Mouse (Mus musculus) liver, embryonic 14.5 days (tissue): Measurements from ENCODE around the gene Gpx4.

Experiments
- CTCF ChIP-seq: IDR thresholded peaks from 2 replicates; pipeline ENCODE4 v1.5.1; 2016; ENCODE audit warnings: antibody characterized with exemption, low read depth, control low read depth
- EP300 ChIP-seq: IDR thresholded peaks from 2 replicates; pipeline ENCODE4 v1.6.1; 2016; ENCODE audit warnings: antibody characterized with exemption, low read depth

DNA sequence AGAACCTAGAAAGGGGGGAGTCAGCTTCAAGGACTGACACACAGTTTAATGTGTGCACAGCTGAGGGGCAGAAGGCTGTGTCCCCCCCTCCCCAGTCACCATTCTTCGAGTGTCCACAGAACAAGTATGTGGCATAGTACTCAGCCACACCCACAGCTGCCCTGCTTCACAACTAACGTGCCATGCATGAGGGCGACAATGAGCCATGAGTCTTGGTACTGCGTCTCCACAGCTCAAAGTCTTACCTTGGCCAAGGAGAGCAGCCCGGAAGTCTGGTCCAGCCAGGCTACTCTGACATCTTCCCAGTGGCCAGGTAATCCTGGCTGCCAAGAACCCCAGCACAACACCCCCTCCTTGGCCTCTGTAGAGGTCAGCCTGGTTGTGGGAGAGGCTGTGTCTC, 45.7 kb downstream of the Gpx4 start:
- no peak for TF ChIP-seq CTCF
- no peak for TF ChIP-seq EP300
